Mouse (Mus musculus) heart, embryonic 14.5 days (tissue): ENCODE data around the gene Cfdp1. TPM values are rescaled to one million over a fixed set of nuclear protein-coding genes. Genes with fewer than 3 reads are reported as not detected.

Source experiments
- ATAC-seq: fragments of 200-750 bp; cut with Nextera tagmentation; 2 replicates; pipeline ENCODE4 v1.8.0; 2017; ENCODE audit warnings: low read depth, moderate TSS enrichment; ENCODE audit not compliant: insufficient number of reproducible peaks, insufficient read depth, low FRiP score
- H3K27ac ChIP-seq, 2 experiments: fragments of 200-500 bp in 1 of 2; fragments of 300-500 bp in 1 of 2; sonication (generic) in 1 of 2; replicated peaks in 1 of 2; 2 replicates each; pipeline ENCODE4 v1.5.1; 2012 to 2014; ENCODE audit warnings: low read depth in 2 of 2, low read length in 2 of 2, control low read depth in 1 of 2, mild to moderate bottlenecking in 1 of 2, mixed read lengths in 1 of 2; ENCODE audit not compliant: control insufficient read depth in 1 of 2, insufficient read depth in 1 of 2
- H3K27me3 ChIP-seq: fragments of 300-500 bp; sonication (generic); 2 replicates; pipeline ENCODE4 v1.6.1; 2014; ENCODE audit warnings: mild to moderate bottlenecking, low read length, control low read depth; ENCODE audit not compliant: control insufficient read depth, insufficient read depth
- H3K36me3 ChIP-seq: fragments of 300-500 bp; sonication (generic); 2 replicates; pipeline ENCODE4 v1.6.1; 2014; ENCODE audit warnings: mild to moderate bottlenecking, control low read depth, low read length, mixed read lengths; ENCODE audit not compliant: control insufficient read depth, insufficient read depth
- H3K4me1 ChIP-seq, 2 experiments: fragments of 200-500 bp in 1 of 2; fragments of 300-500 bp in 1 of 2; sonication (generic) in 1 of 2; 2 replicates each; pipeline ENCODE4 v1.6.1; 2012 to 2014; ENCODE audit warnings: low read length in 2 of 2, control low read depth in 1 of 2, mixed read lengths in 1 of 2; ENCODE audit not compliant: control insufficient read depth in 2 of 2, insufficient read depth in 2 of 2
- H3K4me2 ChIP-seq: fragments of 300-500 bp; sonication (generic); 2 replicates; pipeline ENCODE4 v1.6.1; 2014; ENCODE audit warnings: mild to moderate bottlenecking, low read length
- H3K4me3 ChIP-seq, 2 experiments: fragments of 200-500 bp in 1 of 2; fragments of 300-500 bp in 1 of 2; sonication (generic) in 1 of 2; 2 replicates each; pipeline ENCODE4 v1.5.1; 2012 to 2014; ENCODE audit warnings: low read length in 2 of 2, mild to moderate bottlenecking in 2 of 2, control low read depth in 1 of 2, low read depth in 1 of 2, moderate library complexity in 1 of 2; ENCODE audit not compliant: control insufficient read depth in 1 of 2, insufficient read depth in 1 of 2
- H3K9ac ChIP-seq: fragments of 300-500 bp; sonication (generic); 2 replicates; pipeline ENCODE4 v1.6.1; 2014; ENCODE audit warnings: mild to moderate bottlenecking, low read length
- H3K9me3 ChIP-seq: fragments of 300-500 bp; sonication (generic); 2 replicates; pipeline ENCODE4 v1.6.1; 2016; ENCODE audit warnings: low read length, control low read depth; ENCODE audit not compliant: control insufficient read depth
- WGBS: fragments of 180-500 bp; shearing (Covaris S2); extraction: QIAGEN DNeasy Blood & Tissue Kit; methylation state at CpG from one replicate; pipeline ENCODE4 v1.1.7; 2014; 5-methylcytosine and 5-hydroxymethylcytosine counted together
- polyA plus RNA-seq: library from polyadenylated mRNA; unstranded; fragments of >200 nt; fragmentation: Nextera tagmentation; extraction: Ambion mirVana; gene quantifications from 2 replicates; pipeline ENCODE4 v1.2.1, GENCODE M21; 2014

Gene Cfdp1
- polyA plus RNA-seq, 1 experiment from 2014 or later, result 110 TPM

DNA sequence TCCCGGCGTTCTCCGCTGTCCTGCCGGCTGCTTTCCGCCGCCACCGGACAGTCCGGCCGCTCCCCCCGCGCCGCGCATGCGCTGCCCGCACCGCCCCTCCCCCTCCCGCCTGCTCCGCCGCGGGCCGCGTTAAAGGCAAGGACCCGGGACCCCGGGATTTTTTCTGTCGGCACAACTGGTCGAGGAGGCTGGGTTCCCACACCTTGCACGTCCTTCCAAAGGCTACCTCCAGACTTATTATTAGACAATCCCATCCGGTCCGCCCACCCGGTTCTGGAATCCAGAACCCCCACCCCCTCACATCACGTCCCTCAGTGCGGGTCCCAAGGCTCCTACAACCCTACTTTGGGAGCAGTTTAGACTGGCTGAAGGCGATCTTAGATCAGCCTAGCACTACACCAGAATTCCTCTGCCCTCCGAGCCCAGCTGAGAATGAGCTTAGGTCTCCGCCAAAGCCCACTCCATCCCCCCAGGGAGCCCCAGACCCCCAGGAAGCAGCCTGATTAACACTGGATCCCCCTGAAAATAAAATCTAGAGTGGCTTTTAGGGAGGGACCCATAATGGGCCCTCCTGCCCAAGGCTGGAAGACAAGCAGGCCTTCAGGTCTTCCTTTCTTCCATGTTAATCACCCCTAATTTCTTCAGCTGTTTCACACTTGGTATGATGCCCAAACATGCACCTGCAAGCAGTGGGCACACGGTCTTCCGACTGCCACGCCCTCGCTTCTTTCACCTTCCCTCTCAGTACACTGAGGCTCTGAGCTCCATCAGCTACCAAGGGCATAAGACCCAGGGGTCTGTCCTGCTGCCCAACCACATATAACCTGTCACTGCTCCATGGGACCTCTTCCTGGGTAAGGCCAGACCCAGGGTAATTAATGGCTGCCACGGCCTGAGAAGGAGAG is 110.0 kb downstream of the Cfdp1 start, which contains the start of gene Bcar1:
Gene Bcar1 (minus strand): TSS at position 18 of the 905 bp plus-strand sequence.
- Histone ChIP-seq H3K9ac (peak within 1 kb of the TSS; percentile 93), H3K4me3 (peak within 1 kb of the TSS; percentile 63 to 83), H3K9me3 (no peaks in the 10 kb centered on the region), H3K4me2 (peak within 1 kb of the TSS; percentile 90), H3K27ac (peak within 1 kb of the TSS; percentile 55 to 75), H3K4me1 (peaks cover 56 to 66% of the 10 kb centered on the region in 2 experiments), H3K27me3 (no peaks in the 10 kb centered on the region), H3K36me3 (no peaks in the 10 kb centered on the region)
- peak; percentile 56 for ATAC-seq
- WGBS, result 14% methylated on average over 33 of the region's 40 CpGs

GRCm38 (mm10) chr8:111743101-111743791 is 110.8 kb downstream of the Cfdp1 start:
- peak; percentile 26; the same call in 1 of the 2 replicates for ATAC-seq
- Histone ChIP-seq H3K9me3 (no peaks in the 10 kb centered on the region), H3K27ac (peak overlapping the region; percentile 55 to 75), H3K9ac (peak overlapping the region; percentile 93), H3K4me1 (peaks cover 57 to 74% of the 10 kb centered on the region in 2 experiments), H3K36me3 (no peaks in the 10 kb centered on the region), H3K4me3 (peak overlapping the region; percentile 63 to 83), H3K27me3 (no peaks in the 10 kb centered on the region), H3K4me2 (peak overlapping the region; percentile 90)
- 2% methylated on average over 41 of the region's 44 CpGs for WGBS

DNA sequence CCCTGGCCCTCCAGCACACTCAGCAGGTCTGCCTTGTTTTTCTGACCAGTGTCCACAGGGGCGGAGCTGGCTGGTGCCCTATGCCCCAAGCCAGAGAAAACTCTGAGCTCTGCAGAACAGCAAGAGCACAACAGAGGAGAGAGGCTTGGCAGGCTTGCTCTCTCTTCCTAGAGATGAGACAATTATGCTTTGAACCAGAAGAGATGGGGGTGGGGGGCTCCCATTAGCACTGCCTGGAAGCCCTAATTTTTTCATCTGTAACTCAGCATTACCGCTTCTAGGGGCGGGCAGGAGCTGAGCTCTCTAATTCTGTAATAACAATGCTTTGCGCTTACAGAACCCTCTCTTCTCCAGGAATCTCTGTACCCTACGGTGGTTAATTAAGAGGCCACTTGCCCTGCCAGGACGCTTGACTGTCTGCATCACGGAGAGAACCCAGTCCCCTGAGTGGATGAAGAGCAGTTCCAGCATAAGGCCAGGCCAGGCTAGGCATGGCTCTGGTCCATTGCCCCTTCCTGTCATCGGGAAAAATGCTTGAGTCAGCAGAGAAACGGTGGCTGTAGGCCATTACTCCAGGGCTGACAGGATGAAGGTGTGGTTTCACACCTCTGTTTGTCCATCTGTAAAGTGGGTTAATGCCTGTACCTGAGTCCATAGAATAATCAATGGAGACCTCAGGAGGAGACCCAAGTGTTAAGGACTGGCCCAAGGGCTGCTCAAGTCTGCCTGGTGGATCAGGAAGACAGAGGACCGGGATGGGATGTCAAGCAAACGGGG is 111.6 kb downstream of the Cfdp1 start:
- 25% methylated on average over 11 of the region's 11 CpGs for WGBS
- peak overlapping the region; percentile 49 to 75 for H3K27ac ChIP-seq
- peak overlapping the region; percentile 90 for H3K4me2 ChIP-seq
- peak overlapping the region; percentile 63 to 83 for H3K4me3 ChIP-seq
- peaks cover 57 to 78% of the 10 kb centered on the region in 2 experiments for H3K4me1 ChIP-seq
- no peaks in the 10 kb centered on the region for H3K9me3 ChIP-seq
- no peaks in the 10 kb centered on the region for H3K27me3 ChIP-seq
- H3K9ac ChIP-seq, result peak overlapping the region; percentile 93
- 0 out of 2 replicates have a peak, but pooled peaks cover 1% of the 10 kb centered on the region for H3K36me3 ChIP-seq
- ATAC-seq, result no peak

DNA sequence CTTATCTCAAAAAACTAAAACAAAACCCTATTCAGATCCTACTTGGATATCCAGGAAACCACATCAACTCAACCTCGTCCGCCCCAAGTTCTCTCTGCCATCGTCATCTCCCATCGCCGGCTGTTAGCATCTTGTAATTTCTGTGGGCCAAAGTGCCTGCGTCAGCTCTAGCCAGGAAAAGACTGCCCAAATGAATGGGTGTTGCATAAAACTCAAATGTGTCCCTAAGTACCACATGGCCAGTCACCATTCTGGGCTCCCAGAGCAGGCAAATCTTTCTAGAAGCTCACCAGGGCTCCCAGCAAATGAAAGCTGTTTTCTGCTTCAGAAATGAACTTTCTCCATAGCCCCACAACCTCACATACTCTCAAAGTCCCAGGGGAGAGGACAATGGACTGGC is 112.5 kb downstream of the Cfdp1 start:
- Histone ChIP-seq H3K9ac (peak overlapping the region; percentile 93; the same call in 1 of the 2 replicates), H3K4me2 (peak overlapping the region; percentile 90), H3K36me3 (0 out of 2 replicates have a peak, but pooled peaks cover 5% of the 10 kb centered on the region), H3K27ac (peak overlapping the region in 1 of 2 experiments; percentile 75; a peak in 2 of 4 replicates), H3K27me3 (no peaks in the 10 kb centered on the region), H3K4me1 (peaks cover 54 to 79% of the 10 kb centered on the region in 2 experiments), H3K4me3 (no peak overlapping the region), H3K9me3 (no peaks in the 10 kb centered on the region)
- WGBS, result 82% methylated on average over 6 of the region's 6 CpGs
- no peak for ATAC-seq

DNA sequence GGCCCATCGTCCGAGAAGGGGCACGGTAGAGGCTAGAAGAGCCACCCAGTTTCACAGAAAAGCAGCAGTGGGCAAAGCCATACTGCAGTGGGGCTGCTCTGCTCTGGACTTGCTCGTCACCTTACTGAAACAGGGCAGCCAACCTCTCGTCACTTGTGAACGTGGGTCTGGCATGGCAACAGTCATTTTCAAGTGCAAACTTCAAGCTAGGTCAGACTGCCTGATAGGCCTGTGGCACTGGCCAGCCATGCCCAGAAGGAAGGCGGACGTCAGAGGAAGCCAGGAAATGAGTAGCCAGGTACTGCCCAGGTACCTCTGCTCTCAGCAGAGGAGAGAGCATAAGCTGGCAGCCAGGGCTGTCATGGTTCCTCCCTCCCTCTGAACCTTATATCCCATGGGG is 113.1 kb downstream of the Cfdp1 start:
- Histone ChIP-seq H3K4me1 (peaks cover 55 to 79% of the 10 kb centered on the region in 2 experiments), H3K9me3 (no peaks in the 10 kb centered on the region), H3K4me3 (no peak overlapping the region), H3K27ac (peak overlapping the region in 1 of 2 experiments; percentile 47; a peak in 2 of 4 replicates), H3K4me2 (peak overlapping the region; percentile 18; the same call in 1 of the 2 replicates), H3K36me3 (0 out of 2 replicates have a peak, but pooled peaks cover 7% of the 10 kb centered on the region), H3K9ac (peak overlapping the region; percentile 54; the same call in 1 of the 2 replicates), H3K27me3 (no peaks in the 10 kb centered on the region)
- WGBS, result 55% methylated on average over 8 of the region's 8 CpGs
- ATAC-seq, result no peak

GRCm38 (mm10) chr8:111740301-111740711 is 113.8 kb downstream of the Cfdp1 start:
- H3K4me3 ChIP-seq, result no peak overlapping the region
- H3K9me3 ChIP-seq, result no peaks in the 10 kb centered on the region
- H3K27ac ChIP-seq, result peak overlapping the region in 1 of 2 experiments; percentile 47; a peak in 1 of 4 replicates
- no peak for ATAC-seq
- peaks cover 56 to 79% of the 10 kb centered on the region in 2 experiments for H3K4me1 ChIP-seq
- 53% methylated on average over 7 of the region's 7 CpGs for WGBS
- H3K27me3 ChIP-seq, result no peaks in the 10 kb centered on the region
- 0 out of 2 replicates have a peak overlapping the region, but pooled peaks have one; percentile 18 for H3K4me2 ChIP-seq
- H3K36me3 ChIP-seq, result 0 out of 2 replicates have a peak, but pooled peaks cover 7% of the 10 kb centered on the region
- peak overlapping the region; percentile 54; the same call in 1 of the 2 replicates for H3K9ac ChIP-seq
